Mouse (Mus musculus): ENCODE results near the gene E030018B13Rik.

Gene E030018B13Rik

DNA sequence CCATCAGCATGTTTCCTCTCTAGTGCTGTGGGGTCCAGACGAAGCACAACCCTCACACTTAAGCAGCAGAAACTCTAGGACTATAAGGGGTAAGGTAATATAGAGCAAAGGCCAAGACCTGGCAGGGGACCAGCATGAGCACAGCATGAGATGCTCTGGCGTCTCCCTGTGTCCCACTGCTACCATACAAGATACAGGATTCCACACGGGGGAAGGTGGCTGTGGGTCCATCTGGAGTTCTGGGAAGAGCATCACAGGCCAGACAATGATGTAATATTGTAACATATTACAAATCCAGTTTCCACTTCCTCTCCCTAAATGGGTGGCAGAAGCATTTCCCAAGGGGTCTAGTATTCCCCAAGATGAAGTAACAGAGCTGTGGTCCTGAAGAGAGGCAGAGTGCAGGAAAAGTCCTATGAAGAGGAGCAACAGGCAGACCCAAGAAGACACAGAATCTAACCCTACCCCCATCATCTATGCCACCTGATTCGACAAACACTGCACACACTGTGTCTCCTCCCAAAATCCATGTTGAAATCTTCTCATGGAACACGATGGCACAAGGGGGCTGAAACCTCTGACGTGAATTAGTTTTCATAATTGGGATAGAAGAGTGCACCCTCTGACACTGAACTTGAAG is at the start of gene E030018B13Rik:
Gene E030018B13Rik (plus strand): TSS at position 590 of the 640 bp plus-strand sequence.
- no peak for DNase-seq (ENCODE audit: low read depth, low spot score)

DNA sequence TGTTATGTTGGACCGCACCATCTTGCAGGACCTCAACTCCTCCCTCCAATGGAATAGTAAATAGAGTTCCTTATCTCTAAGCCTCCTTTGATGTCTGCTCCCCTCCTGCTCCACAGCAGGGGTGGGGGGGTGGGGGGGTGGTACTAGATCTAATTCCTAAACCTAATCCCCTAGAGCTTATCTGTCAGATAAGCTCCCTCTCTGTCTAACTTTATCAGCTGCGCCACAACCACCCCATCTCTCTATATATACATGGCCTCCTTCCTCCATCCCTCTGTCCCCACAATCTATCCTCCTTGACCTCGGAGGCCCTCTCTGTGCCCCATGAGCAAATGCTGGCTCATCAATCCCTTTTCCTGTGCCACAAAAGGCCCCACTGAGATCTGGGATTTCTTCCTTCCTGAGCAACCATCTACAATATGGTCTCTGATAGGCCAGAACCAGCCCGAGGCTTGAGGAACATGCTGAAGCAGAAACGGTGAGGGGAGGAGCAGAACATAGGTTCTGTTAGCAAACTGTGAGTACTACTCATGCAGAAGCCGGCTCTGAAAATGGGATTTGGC is 48.2 kb upstream of the E030018B13Rik start:
- DNase-seq (ENCODE audit: low read depth, low spot score), result no peak

DNA sequence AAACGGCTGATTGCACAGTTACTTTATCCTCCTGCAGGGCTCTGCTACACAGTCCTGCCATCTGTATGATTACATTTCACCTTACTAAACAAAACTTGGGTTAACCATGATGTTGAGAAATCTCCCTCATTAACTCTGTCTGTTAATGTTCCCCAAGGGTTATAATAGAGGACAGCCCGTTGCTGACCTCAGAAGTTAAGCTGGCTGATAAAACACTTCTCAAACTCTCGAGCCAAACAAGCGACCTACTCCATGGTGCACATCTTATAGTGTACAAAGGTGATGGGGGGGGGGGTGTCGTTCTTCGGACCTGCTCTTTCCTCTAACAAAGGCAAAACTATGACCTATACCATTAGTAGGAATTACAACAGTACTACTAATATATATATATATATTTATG is 45.0 kb upstream of the E030018B13Rik start:
- DNase-seq (ENCODE audit: low read depth, low spot score), result no peak

DNA sequence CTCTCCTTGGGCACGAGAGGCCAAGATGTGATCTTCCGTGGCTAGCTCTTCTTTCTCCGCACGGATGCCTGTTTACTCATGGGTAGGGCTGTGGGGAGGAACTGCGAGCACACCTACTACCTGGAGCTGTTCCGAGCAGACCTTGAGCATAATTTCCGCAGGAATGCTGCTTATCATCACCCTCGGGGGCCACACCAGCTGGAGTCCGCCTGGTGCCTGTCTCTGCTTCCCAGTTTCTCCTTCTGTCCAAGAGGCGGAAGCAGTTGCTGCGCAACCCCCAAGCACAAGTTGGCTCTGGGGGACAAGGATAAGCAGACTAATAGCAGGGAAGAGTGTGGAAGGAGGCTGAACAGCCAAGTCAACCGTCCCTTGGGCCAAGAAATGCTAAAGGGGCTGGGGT is 42.8 kb upstream of the E030018B13Rik start:
- no peak for DNase-seq (ENCODE audit: low read depth, low spot score)

DNA sequence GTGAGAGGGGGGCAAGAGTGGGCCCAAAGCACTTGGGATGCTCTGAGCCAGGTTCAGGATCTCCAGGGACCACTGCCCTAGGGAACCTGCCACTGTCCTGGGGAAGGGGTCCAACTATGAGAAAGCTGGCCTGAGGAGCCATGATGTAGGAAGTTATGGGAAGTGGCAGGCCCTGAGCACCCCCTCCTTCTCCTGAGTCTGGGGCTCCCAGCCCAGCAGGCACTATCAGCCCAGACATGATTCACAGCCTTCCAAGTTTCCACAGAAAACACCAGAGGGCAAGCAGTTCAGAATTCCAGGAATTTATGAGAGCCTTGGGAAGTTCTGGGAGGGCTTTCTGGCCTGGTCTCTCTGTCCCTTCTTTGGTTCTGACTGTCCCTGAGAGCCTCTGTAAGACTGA is 41.0 kb upstream of the E030018B13Rik start:
- DNase-seq (ENCODE audit: low read depth, low spot score), result no peak

DNA sequence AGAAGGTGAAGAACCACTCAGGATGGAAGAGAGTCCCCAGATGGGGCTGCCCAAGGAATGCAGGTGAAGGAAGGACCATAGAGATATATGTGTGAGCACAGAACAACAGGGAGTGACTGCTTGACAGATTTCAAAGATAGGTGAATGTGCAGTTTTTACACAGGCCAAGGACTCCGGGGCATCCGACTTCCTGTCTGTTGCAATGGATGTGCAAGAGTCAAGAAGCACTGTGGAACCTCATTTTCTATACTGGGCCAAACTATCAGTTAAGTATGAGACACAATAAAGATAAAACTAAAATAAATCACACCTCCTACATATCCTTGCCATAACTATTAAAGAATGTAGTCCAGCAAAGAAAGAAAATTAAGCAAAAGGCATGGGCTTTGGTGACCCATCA is 40.0 kb upstream of the E030018B13Rik start:
- DNase-seq (ENCODE audit: low read depth, low spot score), result no peak

DNA sequence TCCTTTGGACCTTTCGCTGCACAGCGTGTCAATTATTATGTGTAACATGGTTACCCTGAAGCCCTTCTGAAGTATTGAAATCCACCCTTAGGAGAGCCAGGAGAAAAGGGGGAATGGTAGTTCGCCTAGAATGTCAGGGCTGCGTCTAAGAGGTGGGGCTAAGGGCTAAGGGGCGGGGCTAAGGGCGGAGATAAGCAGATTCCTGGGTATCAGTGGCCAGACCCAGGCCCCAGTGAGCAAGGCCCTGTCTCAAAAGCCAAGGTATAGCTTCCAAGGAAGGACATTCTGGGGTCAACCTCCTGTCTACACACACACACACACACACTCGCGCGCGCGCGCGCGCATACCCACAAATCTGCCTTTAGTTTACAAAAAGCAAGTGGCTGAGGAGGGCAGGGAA is 39.0 kb upstream of the E030018B13Rik start:
- peak; percentile 66 for DNase-seq (ENCODE audit: low read depth, low spot score)

DNA sequence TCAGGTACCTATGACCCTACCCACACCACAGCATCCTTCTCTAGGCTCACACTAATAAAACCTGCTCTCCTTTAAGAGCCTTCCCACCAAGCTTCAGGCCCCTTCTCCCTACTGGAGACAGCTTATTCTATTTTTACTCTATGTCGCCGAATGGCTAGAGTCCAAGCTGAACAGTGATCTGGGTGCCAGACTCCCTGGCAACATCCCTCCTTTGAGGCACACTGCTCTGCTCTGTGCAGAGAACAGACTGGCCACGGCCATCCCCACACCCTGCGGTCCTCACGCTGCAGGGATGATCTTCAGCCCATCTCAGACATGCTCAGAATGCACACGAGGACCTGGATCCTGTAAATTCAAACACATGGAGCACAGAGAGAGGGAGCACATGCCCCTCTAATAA is 37.1 kb upstream of the E030018B13Rik start:
- no peak for DNase-seq (ENCODE audit: low read depth, low spot score)

DNA sequence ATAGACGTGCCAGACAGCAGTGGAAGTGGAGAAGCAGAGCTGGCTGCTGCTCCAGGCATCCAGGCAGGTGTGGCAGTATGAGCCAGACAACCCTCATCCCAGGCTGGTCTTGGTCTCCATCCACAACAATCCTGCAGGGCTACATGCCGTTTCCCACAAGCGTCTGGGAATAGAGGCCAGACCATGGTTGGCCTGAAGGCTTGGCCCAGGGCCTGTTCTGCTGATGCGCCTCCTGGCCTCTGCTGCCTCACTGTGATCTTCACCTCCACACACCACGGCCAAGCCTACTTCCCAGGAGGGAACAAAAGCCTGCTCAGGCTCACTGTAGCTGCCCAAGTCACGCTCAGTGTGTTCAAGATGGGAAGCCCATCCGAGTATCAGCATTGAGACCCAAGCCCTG is 33.9 kb upstream of the E030018B13Rik start:
- no peak for DNase-seq (ENCODE audit: low read depth, low spot score)

DNA sequence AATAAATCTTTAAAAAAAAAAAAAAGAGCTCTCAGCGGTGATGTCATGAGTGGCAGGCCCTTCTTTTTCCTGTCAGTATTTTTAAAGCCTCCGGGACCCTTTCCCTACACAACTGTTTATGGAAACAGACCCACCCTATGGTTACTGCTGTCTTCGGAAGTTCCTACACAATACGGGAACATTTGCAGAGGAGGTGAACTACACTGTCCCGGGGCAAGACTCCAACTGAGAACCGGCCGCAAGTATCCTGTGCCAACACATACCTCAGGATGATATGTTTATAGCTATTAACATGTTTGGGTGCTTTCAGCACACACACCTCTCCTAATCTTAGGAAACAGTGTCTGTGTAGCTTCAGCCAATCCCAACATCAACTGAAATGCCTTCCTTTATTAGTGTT is 31.6 kb upstream of the E030018B13Rik start:
- DNase-seq (ENCODE audit: low read depth, low spot score), result no peak

DNA sequence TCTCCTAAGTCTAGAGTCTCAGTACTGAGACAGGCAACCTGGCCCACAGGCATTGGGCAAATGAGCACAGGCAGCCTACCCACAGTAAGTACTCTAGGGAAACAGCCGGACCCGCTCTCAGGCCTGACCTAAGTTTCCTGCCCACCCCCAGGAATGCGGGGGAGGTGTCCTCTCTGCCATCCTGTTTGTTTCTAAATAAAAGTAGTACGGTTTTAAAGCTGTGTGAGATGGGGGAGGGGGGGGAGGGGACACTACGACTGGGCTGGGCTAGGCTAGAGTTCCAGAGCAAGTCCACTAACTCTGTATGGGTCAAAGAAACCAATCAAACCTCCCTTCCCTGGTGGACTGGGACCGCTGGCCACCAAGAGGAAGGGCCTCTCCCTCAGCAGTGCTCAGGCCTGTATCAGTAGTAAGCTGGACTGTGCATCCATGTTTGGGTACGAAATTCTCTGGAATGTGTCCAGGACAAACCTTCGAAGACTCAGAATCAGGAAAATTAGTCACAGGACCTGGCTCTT is 29.6 kb upstream of the E030018B13Rik start:
- no peak for DNase-seq (ENCODE audit: low read depth, low spot score)

DNA sequence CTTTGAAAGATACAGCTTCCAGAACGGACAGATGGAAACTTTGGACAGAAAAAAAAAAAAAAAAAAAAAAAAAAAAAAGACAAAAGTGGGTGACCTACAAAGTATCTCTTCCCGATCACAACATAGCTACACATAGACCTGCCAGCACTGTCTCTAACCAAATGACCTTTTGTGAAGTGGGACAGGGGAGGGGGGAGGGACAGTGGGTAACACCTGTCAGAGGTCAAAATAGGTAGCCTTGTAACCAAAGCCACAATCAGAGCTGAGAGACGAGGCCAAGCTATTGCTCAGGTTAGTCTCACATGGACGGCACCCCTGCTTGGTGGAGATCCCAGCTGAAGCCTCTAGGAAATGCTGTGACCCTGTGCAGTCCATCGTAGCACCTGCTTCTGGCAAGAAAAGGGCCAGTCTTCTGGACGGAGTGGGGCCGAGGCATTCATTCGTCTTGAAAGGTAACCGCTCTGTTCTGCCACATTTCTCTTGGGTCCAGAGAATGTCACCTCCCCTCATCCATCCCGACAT is 29.0 kb upstream of the E030018B13Rik start:
- no peak for DNase-seq (ENCODE audit: low read depth, low spot score)

DNA sequence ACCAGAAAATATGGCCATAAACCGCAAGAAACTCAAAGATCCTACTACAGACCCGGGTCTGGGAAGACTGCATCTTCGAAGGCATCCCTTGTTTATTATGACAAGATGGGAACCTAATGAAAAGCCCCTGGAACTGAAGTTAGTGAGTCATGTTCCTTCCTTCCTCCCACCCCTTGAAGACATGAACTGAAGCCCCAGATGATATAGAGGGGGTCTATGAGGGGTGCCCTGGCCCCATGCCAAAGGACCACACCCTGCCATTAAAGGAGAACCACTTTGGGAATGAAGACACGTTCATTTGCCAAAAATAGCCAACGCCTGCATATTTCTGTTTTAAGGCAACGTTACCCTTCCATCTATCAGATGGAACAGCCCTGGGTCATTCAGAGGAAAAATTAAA is 28.0 kb upstream of the E030018B13Rik start:
- DNase-seq (ENCODE audit: low read depth, low spot score), result no peak

DNA sequence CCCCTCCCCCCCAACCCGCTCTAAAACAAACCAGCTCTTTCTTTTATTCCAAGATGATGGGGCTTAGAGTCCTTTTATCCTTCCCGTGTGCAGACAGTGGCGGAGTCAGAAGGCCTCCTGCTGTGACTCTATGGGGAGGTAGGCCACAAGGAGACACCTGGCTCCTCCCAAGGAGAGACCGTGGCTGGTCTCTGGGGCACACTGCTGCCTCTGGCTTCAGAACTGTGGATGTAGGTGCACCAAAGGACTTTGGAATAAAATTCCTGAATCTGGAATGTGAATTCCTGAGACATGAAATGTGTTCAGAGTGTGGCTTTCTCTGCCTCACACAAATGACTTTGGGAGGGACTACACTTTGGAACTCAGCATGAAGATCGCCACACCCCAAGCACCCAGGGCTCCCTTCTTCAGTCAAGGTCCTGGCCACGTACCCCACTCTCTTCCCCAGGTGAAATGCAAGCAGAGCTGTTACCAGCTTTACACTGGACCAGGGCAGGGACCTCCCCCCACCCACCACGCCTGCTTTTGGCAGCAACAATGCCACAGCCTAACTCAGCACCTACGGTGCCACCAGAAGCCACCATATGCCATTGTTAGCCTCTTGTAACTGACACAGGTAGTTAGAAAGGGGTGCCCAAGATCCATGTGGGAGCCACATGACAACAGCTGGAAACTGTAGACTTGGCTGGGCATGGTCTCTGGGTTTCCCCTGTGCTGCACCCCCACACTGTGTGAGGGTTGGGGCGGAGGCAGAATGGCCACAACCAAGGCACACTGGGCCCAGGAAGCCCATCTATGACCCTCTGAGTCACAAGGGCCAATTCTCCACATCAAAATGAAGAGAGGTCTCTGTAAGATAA is 27.3 kb upstream of the E030018B13Rik start:
- peak; percentile 78 for DNase-seq (ENCODE audit: low read depth, low spot score)

DNA sequence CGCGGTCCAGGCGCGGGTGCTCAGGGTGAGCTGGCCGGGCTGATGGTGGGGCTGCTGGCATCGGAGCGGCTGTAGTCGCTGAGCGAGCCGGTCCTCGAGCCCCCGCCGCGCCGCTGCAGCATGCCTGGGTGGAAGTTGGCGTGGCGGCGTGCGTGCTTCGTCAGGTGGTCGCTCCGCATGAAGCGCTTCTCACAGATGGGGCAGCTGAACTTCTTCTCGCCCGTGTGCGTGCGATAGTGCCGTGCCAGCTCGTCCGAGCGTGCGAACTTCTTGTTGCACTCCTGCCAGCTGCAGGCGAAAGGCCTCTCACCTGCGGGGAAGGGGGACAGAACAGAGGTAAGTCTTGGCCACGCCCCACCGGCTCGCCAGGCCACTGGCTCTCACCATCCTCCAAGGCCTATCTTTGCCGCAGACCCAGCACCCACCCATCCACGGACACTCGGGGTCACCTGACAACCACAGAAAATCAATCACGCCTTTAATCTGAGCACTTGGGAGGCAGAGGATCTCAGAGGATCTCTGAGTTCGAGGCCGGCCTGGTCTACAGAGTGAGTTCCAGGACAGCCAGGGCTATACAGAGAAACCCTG is 25.1 kb upstream of the E030018B13Rik start:
- DNase-seq (ENCODE audit: low read depth, low spot score), result no peak

DNA sequence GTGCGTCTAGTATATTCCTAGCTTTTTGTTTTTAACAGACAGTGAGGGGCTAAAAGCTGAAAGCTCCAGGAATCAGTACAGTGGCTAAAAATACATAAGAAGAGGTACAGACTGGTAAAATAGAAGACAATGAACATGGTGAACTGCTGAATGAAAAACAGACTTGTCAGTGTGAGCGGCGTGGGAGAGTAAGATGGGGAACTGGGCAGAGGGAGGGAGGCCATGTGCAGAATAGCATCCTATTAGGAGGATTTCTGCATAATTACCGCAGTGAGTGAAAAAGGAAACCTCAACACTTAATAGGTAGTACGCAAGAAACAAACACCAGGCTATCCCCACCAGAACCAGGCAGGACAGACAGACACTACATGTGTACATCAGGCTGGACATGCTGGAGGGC is 23.5 kb upstream of the E030018B13Rik start:
- no peak for DNase-seq (ENCODE audit: low read depth, low spot score)

DNA sequence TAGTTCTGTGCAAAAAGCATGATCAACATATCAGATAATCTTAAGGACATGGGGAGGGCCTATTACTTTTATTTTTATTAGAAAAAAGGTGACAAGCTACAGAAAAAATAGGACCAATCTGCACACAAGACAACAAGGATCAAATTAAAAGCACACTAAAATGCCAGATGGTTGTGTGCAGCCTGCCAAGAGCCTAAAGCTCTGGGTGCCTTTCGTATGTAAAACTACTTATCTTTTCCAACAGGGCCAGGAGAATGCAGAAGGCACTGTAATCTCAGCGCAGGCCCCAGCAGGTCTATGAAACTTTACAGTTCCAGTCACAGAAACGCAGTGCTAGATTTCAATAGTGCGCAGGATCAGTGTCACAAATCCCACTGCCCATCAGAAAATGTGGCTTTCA is 22.9 kb upstream of the E030018B13Rik start:
- DNase-seq (ENCODE audit: low read depth, low spot score), result no peak

DNA sequence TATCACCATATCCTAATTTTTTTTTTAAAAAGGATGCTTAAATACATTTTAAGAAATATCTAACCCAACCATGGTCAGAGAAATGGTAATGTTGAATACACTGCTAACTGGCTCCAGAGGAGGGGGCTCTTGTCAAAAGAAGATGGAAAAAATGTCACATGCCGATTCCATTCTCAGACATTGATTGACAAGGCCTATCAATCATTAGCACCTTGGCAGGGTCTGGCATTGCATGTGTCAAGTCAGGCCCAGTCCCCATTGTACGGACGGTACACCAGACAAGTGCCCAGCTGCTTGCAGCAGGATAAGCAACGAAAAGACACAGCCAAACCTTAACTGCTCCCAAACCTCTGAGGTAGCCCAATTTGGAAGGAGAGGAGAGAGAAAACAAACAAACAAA is 22.0 kb upstream of the E030018B13Rik start:
- DNase-seq (ENCODE audit: low read depth, low spot score), result no peak

DNA sequence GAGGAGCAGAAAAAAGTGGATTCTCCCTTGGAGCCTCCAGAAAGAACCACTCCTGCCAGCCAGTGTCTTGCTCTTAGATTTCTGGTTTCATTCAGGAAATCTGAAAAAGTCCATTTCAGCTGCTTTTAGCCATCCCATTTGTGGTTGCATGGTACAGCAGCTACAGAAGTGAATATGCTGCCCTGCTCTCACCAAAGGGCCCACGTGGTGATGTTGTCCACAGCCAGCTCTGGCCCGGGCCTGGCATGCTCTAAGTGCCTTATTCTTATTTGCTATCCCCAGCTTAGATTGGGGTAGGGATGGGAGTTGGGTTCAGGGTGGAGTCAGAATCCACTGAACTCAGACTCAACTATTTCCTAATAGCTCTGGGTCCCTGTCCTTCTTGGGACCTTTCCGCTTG is 21.4 kb upstream of the E030018B13Rik start:
- DNase-seq (ENCODE audit: low read depth, low spot score), result no peak

DNA sequence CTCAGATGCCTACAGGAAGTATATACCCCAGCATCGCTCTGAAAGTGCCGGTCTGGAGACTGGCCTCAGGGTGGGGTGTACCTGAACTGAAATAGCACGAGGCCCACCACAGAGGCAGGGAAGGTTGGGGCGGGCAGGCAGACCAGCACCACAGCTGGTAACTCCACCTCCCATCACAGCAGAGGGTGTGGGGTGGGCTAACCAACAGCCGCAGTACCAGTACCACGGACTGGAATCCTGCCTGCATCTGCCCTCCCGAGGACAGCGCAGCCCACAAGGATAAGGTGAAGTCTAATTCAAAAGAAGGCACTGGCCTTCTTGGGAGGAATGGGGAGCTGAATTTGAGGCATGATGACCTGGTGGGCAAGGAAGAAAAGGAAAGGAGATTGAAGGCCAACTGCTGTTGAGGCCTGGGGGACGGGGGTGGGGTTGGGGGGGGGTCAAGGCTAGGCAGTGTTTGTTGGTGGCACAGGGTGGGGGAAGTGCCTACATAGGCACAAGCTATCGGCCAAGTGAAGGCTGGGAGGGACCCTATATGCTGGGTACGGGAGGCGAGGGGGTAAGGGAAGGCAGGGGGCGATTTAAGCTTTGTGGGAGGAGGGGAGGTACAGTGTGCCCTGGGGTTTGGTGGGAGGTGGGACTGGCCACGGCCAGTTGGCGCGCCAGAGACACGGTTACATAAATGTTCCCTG is 20.2 kb upstream of the E030018B13Rik start:
- DNase-seq (ENCODE audit: low read depth, low spot score), result no peak

DNA sequence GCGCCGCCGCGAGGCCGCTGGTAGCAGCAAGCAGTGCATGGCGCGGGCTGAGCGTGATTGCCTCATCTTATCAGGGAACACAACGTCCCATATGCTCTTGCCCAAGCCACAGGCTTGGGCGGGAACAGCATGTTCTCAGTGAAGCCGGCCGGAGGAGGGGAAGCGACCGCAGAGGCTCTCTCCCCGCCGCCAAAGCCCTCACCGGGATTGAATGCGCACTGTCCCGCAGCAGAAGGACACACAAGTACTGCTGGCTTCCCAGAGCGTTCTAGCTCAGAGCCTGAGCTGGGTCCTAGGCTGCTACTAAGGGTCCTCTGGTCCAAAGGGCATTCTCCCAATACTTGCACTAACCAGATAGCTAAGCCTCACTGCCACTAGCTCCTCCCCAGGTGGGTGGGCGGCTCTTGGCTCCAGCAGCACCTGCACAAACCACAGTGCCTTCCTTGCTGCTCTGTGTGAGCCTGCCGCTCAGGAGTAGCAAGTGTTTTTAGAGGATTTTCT is 19.6 kb upstream of the E030018B13Rik start:
- DNase-seq (ENCODE audit: low read depth, low spot score), result peak; percentile 79

All from ES-CJ7 (cell line).